ENCODE assay signal across 8 mouse cellular contexts in the genomic region with DNA sequence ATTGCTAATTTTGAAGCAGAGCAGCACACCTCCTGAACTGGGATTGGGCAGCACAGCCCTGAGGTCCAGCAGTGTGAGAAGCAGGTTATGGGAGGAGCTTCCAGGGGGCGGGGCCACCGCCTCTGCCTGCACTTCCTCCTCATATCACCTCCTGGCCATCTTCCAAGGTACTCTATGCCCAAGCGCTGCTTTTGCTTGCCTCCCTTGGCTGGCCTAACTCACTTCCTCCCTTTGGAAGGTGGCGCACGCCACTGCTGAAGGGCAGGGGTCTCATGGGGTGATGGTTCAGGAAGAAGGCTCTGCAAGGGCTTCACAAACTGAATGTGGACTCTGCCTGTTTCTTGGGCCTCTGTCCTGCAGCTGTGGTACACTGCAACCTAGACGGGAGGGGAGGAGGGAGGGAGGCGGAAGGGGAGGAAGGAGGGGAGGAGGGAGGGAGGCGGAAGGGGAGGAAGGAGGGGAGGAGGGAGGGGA. TPM values are rescaled to one million over a fixed set of nuclear protein-coding genes. Genes with fewer than 3 reads are reported as not detected.
DNase-seq lines count a peak whose midpoint lies in the region; ATAC-seq and TF ChIP-seq lines count a peak whose summit lies in the region.

No protein-coding gene starts in this region.

- peaks cover 21% of the 10 kb centered on the region for H3K4me1 ChIP-seq in forebrain, embryonic 13.5 days
- peaks cover 11% of the 10 kb centered on the region for H3K4me1 ChIP-seq in lung, embryonic 14.5 days (ENCODE audit: insufficient read depth)

- H3K9ac ChIP-seq in forebrain, embryonic 13.5 days, result no peak overlapping the region
- H3K9ac ChIP-seq in lung, embryonic 14.5 days, result no peak overlapping the region

- no peak for ATAC-seq in forebrain, embryonic 13.5 days
- peak; percentile 76 for ATAC-seq in lung, embryonic 14.5 days (ENCODE audit: insufficient read depth)

- H3K27ac ChIP-seq in forebrain, embryonic 13.5 days, result no peak overlapping the region
- H3K27ac ChIP-seq in lung, embryonic 14.5 days (ENCODE audit: low read depth), result no peak overlapping the region

- intact Hi-C loops in left cerebral cortex, postnatal 25 days (cut with DNase I), result no loop called here

- DNase-seq in ovary, postnatal 10 days (ENCODE audit: low spot score), result peak; percentile 5
- DNase-seq in ovary, adult 18-20 months (ENCODE audit: low spot score), result no peak
- peak; percentile 70 for DNase-seq in kidney, adult 18-20 months
- DNase-seq in lung, embryonic 14.5 days, result peak; percentile 87
- peak; percentile 51 for DNase-seq in retina, embryonic 14.5 days (ENCODE audit: low spot score)
- no peak for DNase-seq in left cerebral cortex, postnatal 25 days (ENCODE audit: low spot score in 2 of 2)
- DNase-seq in layer of hippocampus, adult 11-12 months (ENCODE audit: low spot score), result no peak

- no peaks in the 10 kb centered on the region for H3K9me3 ChIP-seq in forebrain, embryonic 13.5 days (replicated peaks)
- no peaks in the 10 kb centered on the region for H3K9me3 ChIP-seq in lung, embryonic 14.5 days (ENCODE audit: low read depth, low read length)

- 14% methylated on average over 5 of the region's 8 CpGs for WGBS in forebrain, embryonic 13.5 days
- 4% methylated on average over 5 of the region's 8 CpGs for WGBS in lung, embryonic 14.5 days

- no peaks in the 10 kb centered on the region for H3K36me3 ChIP-seq in forebrain, embryonic 13.5 days (ENCODE audit: poor library complexity, severe bottlenecking)
- H3K36me3 ChIP-seq in lung, embryonic 14.5 days (ENCODE audit: insufficient read depth), result no peaks in the 10 kb centered on the region

- TF ChIP-seq CTCF in lung, embryonic 14.5 days (IDR thresholded peaks at IDR 0.05; ENCODE audit: low read depth), result no peak

- no peak overlapping the region for H3K4me3 ChIP-seq in forebrain, embryonic 13.5 days
- no peak overlapping the region for H3K4me3 ChIP-seq in lung, embryonic 14.5 days (ENCODE audit: low read depth, low read length)

- no peaks in the 10 kb centered on the region for H3K27me3 ChIP-seq in forebrain, embryonic 13.5 days
- H3K27me3 ChIP-seq in lung, embryonic 14.5 days (ENCODE audit: insufficient read depth, low read length), result peaks cover 16% of the 10 kb centered on the region; the same call in 1 of the 2 replicates

- peak overlapping the region; percentile 86 for H3K4me2 ChIP-seq in forebrain, embryonic 13.5 days
- peak overlapping the region; percentile 40; the same call in 1 of the 2 replicates for H3K4me2 ChIP-seq in lung, embryonic 14.5 days

RNA-seq across cellular contexts. Expression of a gene that starts 1.4 kb away (rescaled TPM):
- polyA plus RNA-seq in forebrain, embryonic 13.5 days (2015; fragmentation: Nextera tagmentation; extraction: Ambion mirVana), result 5.7 and 6.1 TPM in 2 replicates
- polyA plus RNA-seq in lung, embryonic 14.5 days (2014; fragmentation: Nextera tagmentation; extraction: Ambion mirVana), result 0.96 and 1.1 TPM in 2 replicates
- total RNA-seq in left cerebral cortex, postnatal 25 days (2021), result under 1 TPM in 1 of 2 experiments, not detected in 1; 0.50 TPM

RNA-seq across cellular contexts. Expression of a gene that starts 21.0 kb away (rescaled TPM):
- polyA plus RNA-seq in forebrain, embryonic 13.5 days (2015; fragmentation: Nextera tagmentation; extraction: Ambion mirVana), result 13.6 and 15.5 TPM in 2 replicates
- polyA plus RNA-seq in lung, embryonic 14.5 days (2014; fragmentation: Nextera tagmentation; extraction: Ambion mirVana), result 10.9 and 12.0 TPM in 2 replicates
- total RNA-seq in left cerebral cortex, postnatal 25 days (2021), result 10 to 100 TPM; 14.0 to 14.2 TPM

RNA-seq across cellular contexts. Expression of a gene that starts 33.1 kb away (rescaled TPM):
- not detected in 2 replicates for polyA plus RNA-seq in forebrain, embryonic 13.5 days (2015; fragmentation: Nextera tagmentation; extraction: Ambion mirVana)
- polyA plus RNA-seq in lung, embryonic 14.5 days (2014; fragmentation: Nextera tagmentation; extraction: Ambion mirVana), result not detected in 2 replicates
- total RNA-seq in left cerebral cortex, postnatal 25 days (2021), result not detected

RNA-seq across cellular contexts. Expression of a gene that starts 40.8 kb away (rescaled TPM):
- polyA plus RNA-seq in forebrain, embryonic 13.5 days (2015; fragmentation: Nextera tagmentation; extraction: Ambion mirVana), result 90.5 and 101 TPM in 2 replicates
- polyA plus RNA-seq in lung, embryonic 14.5 days (2014; fragmentation: Nextera tagmentation; extraction: Ambion mirVana), result 79.2 and 82.2 TPM in 2 replicates
- 100 to 1,000 TPM; 171 to 173 TPM for total RNA-seq in left cerebral cortex, postnatal 25 days (2021)

Comparison
In these comparisons a context has a peak if more than half of its experiments do, and no peak if none do; other contexts are left out.
1. DNase-seq: peak in ovary, postnatal 10 days (single experiment), kidney, adult 18-20 months (single experiment), lung, embryonic 14.5 days (single experiment) and retina, embryonic 14.5 days (single experiment); none in ovary, adult 18-20 months (single experiment), left cerebral cortex, postnatal 25 days (0 of 2) and layer of hippocampus, adult 11-12 months (single experiment).